Mouse (Mus musculus) cerebral cortex, adult 2 months (tissue): ENCODE measurements around the gene C8g.

ENCODE experiments used
- WGBS: fragments of 180-500 bp; shearing (Covaris S2); methylation state at CpG from one replicate; pipeline ENCODE4 v1.1.7; 2018; 5-methylcytosine and 5-hydroxymethylcytosine counted together

Gene C8g

GRCm38 (mm10) chr2:25501593-25502486 lies at the start of gene C8g:
C8g (minus strand) TSS chr2:25501719.
- WGBS: 69% methylated on average over 20 of the region's 20 CpGs

GRCm38 (mm10) chr2:25551186-25551585 lies 49.7 kb upstream of the C8g start:
- WGBS: 40% methylated on average over 5 of the region's 5 CpGs

- 67% methylated on average over 9 of the region's 9 CpGs for WGBS
Measured at GRCm38 (mm10) chr2:25549021-25549991, 47.8 kb upstream of the C8g start.

DNA sequence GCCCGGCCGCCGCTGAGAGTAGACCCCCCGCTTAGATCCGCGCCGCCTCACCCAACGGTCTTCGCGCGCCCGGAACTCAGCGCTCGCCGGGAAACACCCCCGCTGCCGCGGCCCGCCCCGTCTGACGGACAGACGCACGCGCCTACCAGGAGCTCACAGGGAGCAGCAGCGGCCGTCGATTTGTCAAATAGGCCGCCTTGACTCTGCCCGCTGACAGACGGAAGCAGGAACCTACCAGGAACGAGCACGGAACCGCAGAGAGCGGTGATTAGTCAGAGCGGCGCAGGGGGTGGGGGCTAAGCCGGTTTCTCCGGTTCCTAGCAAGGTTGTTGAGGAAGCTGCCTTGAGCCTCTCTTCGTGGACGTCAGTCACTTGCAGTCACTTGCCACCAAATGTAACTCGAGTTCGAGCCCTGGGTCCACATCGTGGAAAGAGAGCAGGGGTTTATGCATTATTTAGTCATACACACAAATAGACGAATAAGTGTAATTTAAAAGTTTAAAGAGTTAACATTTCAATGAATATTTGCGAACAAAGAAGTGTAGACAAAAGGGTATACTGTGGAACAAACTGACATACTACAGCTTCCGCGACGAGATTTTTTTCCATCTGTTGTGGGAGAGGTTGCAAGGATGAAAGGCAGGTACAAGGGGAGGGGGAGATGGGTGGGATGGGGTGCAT lies 45.4 kb upstream of the C8g start, which contains the start of gene Traf2:
Traf2 (minus strand) TSS at position 130 of the 681 bp plus-strand sequence.
- WGBS: 2% methylated on average over 48 of the region's 48 CpGs

DNA sequence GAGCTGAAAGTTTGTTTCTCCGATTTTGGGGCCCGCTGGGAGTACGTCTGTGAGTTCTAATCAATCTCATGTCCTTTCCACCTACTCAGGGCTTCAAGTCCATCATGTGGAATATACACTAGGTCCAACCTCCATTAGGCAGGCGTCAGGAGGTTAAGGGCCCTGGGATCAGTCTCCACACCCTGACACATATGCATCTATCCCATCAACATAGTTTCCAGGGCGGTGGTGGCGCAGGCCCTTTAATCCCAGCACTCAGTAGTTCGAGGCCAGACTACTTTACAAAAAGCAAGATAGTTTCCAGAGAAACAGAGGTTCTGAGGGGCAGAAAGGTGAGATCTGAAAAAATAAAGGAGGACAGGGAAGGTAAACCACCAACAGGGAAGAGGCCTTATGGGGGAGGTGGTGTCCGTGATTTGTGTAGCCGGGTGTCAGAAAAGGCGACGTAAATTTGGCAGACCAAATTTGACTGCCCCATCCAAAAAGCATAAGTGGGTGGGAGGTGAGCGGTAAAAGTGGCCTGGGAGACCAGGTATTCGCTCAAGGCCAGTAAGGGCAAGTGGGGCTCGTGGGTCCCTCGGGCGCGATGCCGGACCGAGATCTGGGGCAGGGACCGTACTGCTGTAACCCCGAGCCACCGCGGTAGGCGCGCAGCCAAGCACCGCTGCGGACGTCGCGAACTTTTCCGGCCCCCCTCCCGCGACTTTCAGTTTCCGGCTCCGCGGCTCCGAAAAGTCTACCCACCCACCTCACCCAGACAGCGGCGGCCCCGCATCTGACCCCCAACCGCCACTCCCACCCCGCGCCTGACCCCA lies 44.7 kb upstream of the C8g start:
- 10% methylated on average over 40 of the region's 43 CpGs for WGBS

DNA sequence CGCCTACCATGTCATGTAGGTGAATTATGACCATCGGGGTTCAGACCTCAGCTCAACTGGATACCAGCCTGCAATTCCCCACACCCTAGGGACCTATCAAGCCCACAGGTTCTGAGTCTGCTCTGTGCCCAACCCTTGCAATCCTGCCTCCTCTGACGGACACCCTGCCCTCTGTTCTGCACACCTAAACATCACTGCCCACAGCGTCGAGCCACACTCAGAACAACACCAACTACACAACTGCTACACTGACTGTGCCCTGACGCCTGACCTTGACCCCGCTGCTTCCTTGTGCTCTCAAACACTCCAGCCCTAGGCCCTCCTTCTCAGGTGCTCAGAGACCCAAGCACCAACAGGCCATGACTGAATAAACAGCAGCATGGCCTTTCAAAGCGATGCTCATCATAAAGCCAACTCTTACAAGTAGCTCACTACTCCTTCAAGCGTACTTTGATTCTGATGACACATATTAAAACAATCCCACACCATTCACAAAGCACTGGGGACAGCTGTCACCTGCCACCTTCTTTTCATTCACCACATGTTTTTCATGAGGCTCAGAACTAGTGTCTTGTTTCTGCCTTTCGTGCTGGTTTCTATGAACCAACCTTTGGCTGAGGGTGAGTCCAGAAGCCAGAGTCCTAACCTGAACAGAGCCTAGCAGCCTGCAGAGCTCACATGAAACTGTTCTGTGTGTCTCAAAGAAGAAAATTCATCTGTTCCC lies 40.3 kb upstream of the C8g start:
- 92% methylated on average over 10 of the region's 10 CpGs for WGBS

DNA sequence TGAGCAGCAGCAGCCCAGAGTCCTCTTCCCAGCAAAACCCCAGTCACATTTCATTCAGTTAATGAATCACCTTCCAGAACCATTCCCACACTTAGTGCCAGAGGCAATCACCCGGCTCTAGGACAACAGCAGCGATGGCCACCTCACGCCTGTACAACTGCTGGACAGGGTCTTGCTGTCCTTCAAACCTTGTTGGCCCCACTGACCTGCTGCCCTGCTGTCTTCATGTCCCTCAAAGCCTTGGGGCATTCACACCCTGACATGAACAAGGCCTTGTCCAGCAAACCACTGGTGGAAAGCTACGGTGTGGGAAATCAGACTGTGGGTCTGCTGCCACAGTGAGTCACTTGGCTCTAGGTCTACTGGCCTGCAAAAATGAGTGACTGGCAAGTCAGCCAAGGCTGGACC lies 39.0 kb upstream of the C8g start:
- 88% methylated on average over 4 of the region's 4 CpGs for WGBS

- WGBS: 96% methylated on average over 8 of the region's 8 CpGs
Measured at GRCm38 (mm10) chr2:25536531-25536930, 35.0 kb upstream of the C8g start.

DNA sequence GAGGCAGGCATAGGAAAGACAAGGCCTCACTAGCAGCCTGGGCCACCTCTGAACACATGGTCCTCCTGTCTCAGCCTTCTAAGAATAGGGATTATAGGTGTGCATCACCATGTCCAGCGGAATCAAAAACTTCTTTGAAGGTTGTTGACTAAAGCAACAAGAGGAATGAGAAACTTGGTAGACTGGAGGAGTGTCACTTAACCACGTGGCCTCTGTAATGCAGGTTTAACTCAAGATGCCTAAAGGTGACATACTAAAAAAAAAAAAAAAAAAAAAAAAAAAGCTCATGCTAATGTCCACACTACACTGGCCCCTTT lies 33.3 kb upstream of the C8g start:
- 96% methylated on average over 2 of the region's 2 CpGs for WGBS

- WGBS: 78% methylated on average over 3 of the region's 3 CpGs
Measured at GRCm38 (mm10) chr2:25534178-25534865, 32.8 kb upstream of the C8g start.

GRCm38 (mm10) chr2:25533707-25534106 lies 32.2 kb upstream of the C8g start:
- 91% methylated on average over 2 of the region's 2 CpGs for whole genome bisulfite sequencing

DNA sequence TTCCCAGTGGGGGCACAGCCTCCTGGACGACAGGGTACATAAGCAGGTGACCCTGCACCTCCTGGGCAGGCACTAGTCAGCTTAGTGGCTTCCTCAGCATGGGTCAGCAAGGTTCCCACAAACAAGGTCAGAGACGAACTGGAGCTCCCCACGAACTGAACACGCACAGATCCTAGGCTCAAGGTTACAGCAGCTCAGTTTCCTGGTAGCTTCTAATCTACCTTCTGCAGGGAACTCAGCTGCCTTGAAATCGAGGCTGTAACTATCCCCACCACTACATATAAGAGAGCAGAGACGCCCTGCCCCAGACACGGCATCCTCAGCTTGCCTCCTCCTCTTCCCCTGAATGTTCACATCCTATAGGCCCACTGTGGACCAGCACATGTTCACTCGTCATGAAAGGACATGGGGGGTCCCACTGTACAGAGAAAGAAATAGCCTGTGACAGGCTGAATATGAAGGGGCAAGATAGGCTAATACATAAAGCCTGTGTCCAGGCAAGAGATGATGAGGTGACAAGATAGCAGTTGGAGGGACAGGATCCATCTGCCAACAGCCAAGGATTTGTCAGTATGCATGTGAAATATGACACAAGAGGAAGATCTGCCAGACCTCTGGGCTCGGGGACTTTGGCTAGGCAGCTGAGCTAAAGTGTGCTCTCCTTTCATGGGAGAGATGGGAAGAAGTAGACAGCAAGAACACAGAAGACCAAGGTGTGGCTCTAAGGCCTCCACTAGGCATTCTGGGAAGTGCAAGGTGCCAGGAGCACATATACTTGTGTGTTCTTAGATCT lies 25.2 kb upstream of the C8g start:
- 91% methylated on average over 9 of the region's 9 CpGs for WGBS

DNA sequence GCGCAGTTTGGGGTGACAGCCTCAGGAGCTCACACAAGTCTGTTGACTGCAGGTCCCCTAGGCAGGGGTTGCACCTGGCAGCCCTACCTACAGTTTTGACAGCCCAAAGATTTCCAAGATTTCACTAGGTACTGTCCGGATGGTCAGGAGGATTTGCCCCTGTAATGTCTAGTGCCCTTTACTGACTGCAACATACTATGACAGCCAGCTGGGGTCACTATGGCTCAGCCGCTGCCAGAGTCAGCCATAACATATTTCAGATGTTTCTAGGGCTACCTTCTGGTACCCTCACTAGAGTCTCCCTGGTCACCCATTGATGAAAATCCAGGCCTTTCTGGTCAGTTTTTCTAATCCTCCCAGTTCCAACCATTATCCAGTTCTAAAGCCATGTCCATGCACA lies 8.4 kb upstream of the C8g start:
- 83% methylated on average over 3 of the region's 3 CpGs for WGBS

- 34% methylated on average over 5 of the region's 5 CpGs for WGBS
Measured at GRCm38 (mm10) chr2:25506964-25507363, 5.4 kb upstream of the C8g start.

DNA sequence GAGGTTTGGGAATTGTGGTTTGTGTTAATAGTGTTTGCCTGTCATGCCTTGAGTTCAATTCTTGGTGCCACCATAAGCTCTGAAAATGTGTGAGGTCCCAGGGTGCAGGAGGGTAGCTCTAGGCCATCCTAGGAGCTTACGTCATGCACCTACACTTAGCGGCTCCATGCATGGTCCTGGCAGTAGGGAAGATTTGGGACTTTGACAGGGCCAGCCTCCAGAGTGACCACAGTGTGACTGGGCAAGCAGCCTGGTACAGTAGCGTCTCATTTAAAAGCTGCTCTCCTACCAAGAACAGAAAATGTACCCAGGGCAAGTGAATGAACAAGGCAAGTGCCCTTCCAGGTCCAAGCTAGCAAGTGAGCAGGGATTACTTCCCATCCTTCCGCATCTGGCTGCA lies 4.3 kb upstream of the C8g start:
- WGBS: 90% methylated on average over 4 of the region's 4 CpGs

DNA sequence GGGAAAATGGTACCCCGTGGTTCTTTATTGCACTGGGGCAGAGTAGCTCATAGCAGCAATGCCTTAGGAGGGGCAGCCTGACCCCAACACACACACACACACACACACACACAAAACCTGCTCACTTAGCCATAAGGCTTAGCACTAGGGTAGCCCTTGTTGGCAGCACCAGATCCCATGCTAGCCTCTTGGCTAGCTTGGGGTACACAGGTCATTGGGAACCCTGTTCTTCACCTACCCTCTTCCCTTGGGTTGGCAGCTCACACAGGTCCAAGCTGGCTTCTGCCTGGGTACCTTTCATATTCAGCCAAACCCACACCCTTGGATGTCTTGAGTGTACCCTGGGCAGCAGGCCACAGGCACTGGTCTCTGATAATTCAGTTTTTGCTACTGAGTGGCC lies 3.5 kb upstream of the C8g start:
- WGBS: 93% methylated on average over 1 of the region's 1 CpGs

- 91% methylated on average over 19 of the region's 19 CpGs for WGBS
Measured at GRCm38 (mm10) chr2:25504538-25504937, 3.0 kb upstream of the C8g start.

GRCm38 (mm10) chr2:25502726-25503125 lies 1.2 kb upstream of the C8g start:
- 92% methylated on average over 3 of the region's 3 CpGs for WGBS
